10 mouse cellular contexts compared by ENCODE assay signal in genomic region chr6:115901489-115901931, GRCm38 (mm10). TPM values are rescaled to one million over a fixed set of nuclear protein-coding genes. Genes with fewer than 3 reads are reported as not detected.
DNase-seq lines count a peak whose midpoint lies in the region; ATAC-seq lines count a peak whose summit lies in the region.
"Had no signal": no experiment of that assay in that cellular context is flagged by ENCODE, and none has a peak within 500 bp of the region (broad histone marks: within the 10 kb centered on the region; RNA-seq: fewer than 3 reads in every experiment).

No protein-coding gene starts in this region.

- no peak overlapping the region for H3K4me2 ChIP-seq in kidney, embryonic 15.5 days

- H3K9me3 ChIP-seq in kidney, embryonic 15.5 days (replicated peaks) = no peaks in the 10 kb centered on the region

- H3K36me3 ChIP-seq in kidney, embryonic 15.5 days = peaks cover 53% of the 10 kb centered on the region

- H3K4me3 ChIP-seq in kidney, embryonic 15.5 days (replicated peaks) = no peak overlapping the region

- H3K4me1 ChIP-seq in kidney, embryonic 15.5 days = peaks cover 13% of the 10 kb centered on the region

- WGBS in kidney, embryonic 15.5 days = 67% methylated on average over 8 of the region's 8 CpGs

- peak overlapping the region; percentile 37 for H3K27ac ChIP-seq in kidney, embryonic 15.5 days

- H3K9ac ChIP-seq in kidney, embryonic 15.5 days = no peak overlapping the region

- no peak for DNase-seq in frontal cortex, postnatal 14 days (ENCODE audit: low spot score in 2 of 2)
- peak; percentile 78 for DNase-seq in NIH3T3 (ENCODE audit: low read depth)
- peak; percentile 99 for DNase-seq in heart, adult 11 months
- no peak for DNase-seq in layer of hippocampus, postnatal 25 days (ENCODE audit: extremely low spot score in 1 of 2, low spot score in 1 of 2)
- no peak for DNase-seq in urinary bladder, postnatal 25 days (ENCODE audit: low spot score)

- peak; percentile 5; the same call in 1 of the 2 replicates for ATAC-seq in frontal cortex, adult (ENCODE audit: low TSS enrichment)
- ATAC-seq in kidney, embryonic 15.5 days (replicated peaks; ENCODE audit: low FRiP score) = no peak
- ATAC-seq in megakaryocyte, adult 5-6 weeks (ENCODE audit: poor library complexity, severe bottlenecking) = no peak

- no peaks in the 10 kb centered on the region for H3K27me3 ChIP-seq in kidney, embryonic 15.5 days

RNA-seq across cellular contexts. Expression of gene Rho, which starts 30.0 kb away (rescaled TPM):
- polyA plus RNA-seq in kidney, embryonic 15.5 days (2015; fragmentation: Nextera tagmentation; extraction: Ambion mirVana) = 0.10 and 0.14 TPM in 2 replicates
- total RNA-seq in megakaryocyte, adult 5-6 weeks (2015) = 0.41 TPM in 1 of 2 replicates, not detected in the other
- total RNA-seq in megakaryocyte, adult 5-6 weeks (2017) = 0.04 TPM in 1 of 2 replicates, not detected in the other
- total RNA-seq in layer of hippocampus, postnatal 25 days (2021) = under 1 TPM; 0.49 to 0.59 TPM
- total RNA-seq: MEL had no signal

RNA-seq across cellular contexts. Expression of gene H1foo, which starts 43.2 kb away (rescaled TPM):
- not detected in 2 replicates for polyA plus RNA-seq in kidney, embryonic 15.5 days (2015; fragmentation: Nextera tagmentation; extraction: Ambion mirVana)
- not detected in 2 replicates for total RNA-seq in megakaryocyte, adult 5-6 weeks (2015)
- total RNA-seq in megakaryocyte, adult 5-6 weeks (2017) = not detected in 2 replicates
- not detected for total RNA-seq in layer of hippocampus, postnatal 25 days (2021)
- total RNA-seq: heart, postnatal 14 days; MEL had no signal

RNA-seq across cellular contexts. Expression of gene Ift122, which starts 48.2 kb away (rescaled TPM):
- polyA plus RNA-seq in kidney, embryonic 15.5 days (2015; fragmentation: Nextera tagmentation; extraction: Ambion mirVana) = 32.0 and 36.9 TPM in 2 replicates
- 1.1 and 3.3 TPM in 2 replicates for total RNA-seq in megakaryocyte, adult 5-6 weeks (2015)
- 2.8 and 4.8 TPM in 2 replicates for total RNA-seq in megakaryocyte, adult 5-6 weeks (2017)
- total RNA-seq in layer of hippocampus, postnatal 25 days (2021) = 10 to 100 TPM; 26.7 to 28.7 TPM

RNA-seq across cellular contexts. Expression of gene Mbd4, which starts 48.3 kb away (rescaled TPM):
- polyA plus RNA-seq in kidney, embryonic 15.5 days (2015; fragmentation: Nextera tagmentation; extraction: Ambion mirVana) = 21.3 and 21.7 TPM in 2 replicates
- total RNA-seq in megakaryocyte, adult 5-6 weeks (2015) = 9.1 and 10.9 TPM in 2 replicates
- 19.9 and 21.3 TPM in 2 replicates for total RNA-seq in megakaryocyte, adult 5-6 weeks (2017)
- total RNA-seq in layer of hippocampus, postnatal 25 days (2021) = 1 to 10 TPM; 5.8 to 6.1 TPM

Comparison
In these comparisons a context has a peak if more than half of its experiments do, and no peak if none do; other contexts are left out.
1. DNase-seq: peak in NIH3T3 (single experiment) and heart, adult 11 months (single experiment); none in frontal cortex, postnatal 14 days (0 of 2), layer of hippocampus, postnatal 25 days (0 of 2) and urinary bladder, postnatal 25 days (single experiment).
2. RNA of gene Ift122, which starts 48.2 kb away (total RNA-seq): 26.7 to 28.7 TPM in layer of hippocampus, postnatal 25 days; 1.1 to 4.8 TPM in megakaryocyte, adult 5-6 weeks; every median in the first group is over 4 times any median in the second.